Mouse (Mus musculus) adrenal gland, postnatal 36 days (tissue): ENCODE results near the gene Lrrtm3. TPM values are rescaled to one million over a fixed set of nuclear protein-coding genes. Genes with fewer than 3 reads are reported as not detected.

Experiments
- DNase-seq, 2 experiments: peaks; one replicate each; pipeline ENCODE4 v3.0.0; 2021; ENCODE audit warnings: mixed read lengths in 1 of 2
- long read RNA-seq, 2 experiments: library from polyadenylated mRNA; stranded (forward); transcript quantifications; one replicate each; pipeline ENCODE4 v2.0.0; 2021; ENCODE audit warnings: borderline sequencing depth in 2 of 2
- total RNA-seq, 2 experiments: library from RNA; stranded (reverse); gene quantifications; 2 replicates each; pipeline ENCODE4 v1.2.3; 2021

Lrrtm3 gene
- total RNA-seq: under 1 TPM; 0.50 to 0.69 TPM
- long read RNA-seq, experiment 1: 0 reads
- long read RNA-seq, experiment 2, partial matches to known transcripts: 0 of 1 reads
- long read RNA-seq, experiment 2, other reads (novel, unspliced or antisense): 0 of 1 reads

- peak; percentile 53 to 60 for DNase-seq
These were observed at the start of gene Lrrtm3 for GRCm38 (mm10) chr10:64089680-64090460. TSS of gene Lrrtm3 (minus strand) at chr10:64090277.

DNA sequence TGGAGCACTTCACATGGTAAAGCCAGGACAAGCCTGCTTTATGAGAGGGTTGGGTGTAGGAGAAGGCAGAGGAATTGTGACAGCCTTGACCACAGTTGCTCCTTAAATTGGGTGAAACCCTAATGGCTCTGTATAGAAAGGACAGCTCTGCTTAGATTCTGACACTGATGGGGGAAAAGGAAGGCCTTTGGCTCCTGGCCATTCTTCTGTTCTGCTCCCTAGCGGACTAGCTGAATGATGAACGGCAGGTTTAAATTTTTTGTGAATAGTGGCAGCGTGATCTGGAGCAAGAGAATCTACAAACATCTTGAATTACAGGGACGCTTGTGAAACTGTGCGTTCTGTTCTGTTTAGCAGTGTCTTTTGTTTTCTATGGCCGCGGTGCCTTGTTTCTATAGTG lies 45.4 kb upstream of the Lrrtm3 start:
- DNase-seq: no peak

DNA sequence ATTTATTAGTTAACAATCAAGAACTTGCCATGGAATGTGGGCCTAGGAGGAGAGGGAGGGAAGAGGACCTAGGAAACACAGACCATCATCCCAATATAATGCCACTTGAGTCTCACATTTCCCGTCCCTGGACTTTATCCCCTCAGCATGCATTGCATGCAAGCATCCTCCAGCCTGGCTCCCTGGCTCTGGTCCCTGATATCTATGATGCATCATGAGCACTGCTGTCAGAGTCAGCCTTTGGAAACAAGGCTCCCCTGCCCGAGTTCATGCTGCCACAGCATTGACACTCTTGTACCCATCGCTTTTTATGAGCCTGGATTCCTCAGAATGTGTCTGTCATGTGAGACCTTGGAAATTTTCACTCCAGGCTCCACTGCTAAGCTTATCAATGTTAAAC lies 43.4 kb upstream of the Lrrtm3 start:
- no peak for DNase-seq

DNA sequence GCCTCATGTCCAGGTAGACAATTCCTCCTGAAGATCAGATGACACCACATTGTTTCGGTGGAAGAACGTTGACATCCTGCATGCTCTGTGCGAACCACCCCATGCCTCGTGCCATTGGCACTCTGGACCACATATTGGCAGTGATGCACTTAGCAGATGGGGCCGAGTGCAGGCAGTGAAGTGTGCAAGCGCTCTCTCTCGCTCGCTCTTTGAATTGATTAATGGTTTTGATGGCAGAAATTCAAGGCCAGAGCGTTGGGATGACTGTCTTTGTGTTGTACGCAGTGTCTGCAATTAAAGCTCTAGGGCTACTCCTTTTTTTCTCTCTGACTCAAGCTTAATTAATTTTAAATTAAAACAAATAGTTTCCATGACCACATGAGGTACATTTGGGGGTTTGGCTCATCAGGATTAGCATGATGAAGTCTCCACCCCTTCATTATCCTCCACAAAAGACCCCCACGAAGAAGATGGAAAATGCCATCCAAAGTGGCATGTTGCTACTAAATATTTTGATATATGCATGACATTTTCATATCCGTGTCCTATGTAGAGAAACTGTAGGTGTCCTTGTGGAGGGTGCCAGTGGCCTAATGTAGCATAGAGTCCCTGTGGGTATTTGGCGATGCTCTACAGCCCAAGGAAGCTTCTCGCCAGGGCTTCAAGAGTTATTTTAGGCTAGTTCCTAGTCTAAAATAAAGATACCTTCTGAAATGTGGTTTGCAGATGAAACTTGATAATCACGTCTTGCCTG lies 40.5 kb upstream of the Lrrtm3 start:
- DNase-seq: peak in 1 of 2 experiments; percentile 1

- no peak for DNase-seq
These were observed 28.8 kb upstream of the Lrrtm3 start for GRCm38 (mm10) chr10:64118833-64119232.

DNA sequence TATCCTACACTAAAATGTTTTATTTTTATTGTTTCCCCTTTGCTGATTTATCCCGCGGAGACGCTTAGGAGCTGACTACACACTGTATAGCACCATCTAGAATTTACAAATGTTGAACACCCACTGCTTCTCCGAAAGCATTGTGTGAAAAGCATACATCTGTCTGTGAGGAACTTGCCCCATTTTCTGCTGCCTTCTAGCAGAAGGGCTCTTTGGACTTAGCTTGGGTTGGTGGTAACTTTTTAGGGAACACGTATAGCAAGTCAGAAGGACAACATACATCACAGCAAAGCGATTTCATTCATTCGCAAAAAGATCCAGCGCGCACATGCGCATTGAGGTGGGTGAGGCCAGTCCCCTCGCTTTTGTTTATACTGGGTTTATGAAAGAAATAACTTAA lies 25.2 kb upstream of the Lrrtm3 start:
- no peak for DNase-seq

DNA sequence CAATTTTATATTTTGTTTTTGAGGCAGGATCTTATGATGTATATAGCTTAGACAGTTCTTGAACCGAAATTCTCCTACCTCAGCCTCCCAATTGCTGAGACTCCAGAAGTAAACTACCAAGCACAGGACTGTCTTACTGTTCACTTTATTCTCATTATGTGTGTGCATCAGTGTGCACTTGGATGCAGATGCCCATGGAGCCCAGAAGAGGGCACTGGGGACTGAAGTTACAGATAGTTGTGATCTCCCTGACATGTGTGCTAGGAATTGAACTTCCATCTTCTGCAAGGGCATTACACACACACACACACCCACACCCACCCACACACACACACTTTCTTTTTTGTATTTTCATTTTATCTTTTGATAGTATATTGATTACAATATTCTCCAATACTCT lies 6.5 kb upstream of the Lrrtm3 start:
- no peak for DNase-seq

DNA sequence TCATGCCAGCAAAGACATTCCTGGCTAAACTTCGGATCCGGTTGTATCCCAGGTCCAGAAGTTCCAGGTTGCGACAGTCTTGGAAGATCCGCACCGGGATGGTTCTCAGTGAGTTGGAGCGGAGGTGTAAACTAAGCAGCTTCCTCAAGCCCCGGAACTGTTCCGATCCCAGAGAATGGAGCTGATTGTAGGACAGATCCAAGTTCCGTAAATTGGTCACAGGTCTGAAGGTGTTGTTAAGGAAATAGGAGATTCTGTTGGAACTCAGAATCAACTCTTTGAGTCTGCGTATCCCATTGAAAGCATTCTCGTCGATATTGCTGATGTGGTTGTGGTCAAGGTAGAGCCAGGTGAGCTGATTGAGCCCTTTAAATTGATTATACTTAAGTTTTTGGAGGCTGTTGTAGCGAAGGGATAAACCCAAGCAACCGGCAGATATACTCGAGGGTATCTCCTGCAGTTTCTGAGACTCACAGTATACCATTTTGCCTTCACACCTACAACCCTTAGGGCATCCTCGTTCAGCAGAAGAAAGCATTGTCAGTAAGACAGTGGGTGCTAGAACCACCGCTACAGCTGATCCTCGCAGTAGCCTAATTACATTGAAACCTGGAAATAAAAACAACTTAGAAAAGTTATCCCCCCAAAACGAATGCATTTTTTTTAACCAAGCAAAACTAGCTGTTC lies 1.2 kb downstream of the Lrrtm3 start:
- DNase-seq: no peak

- DNase-seq: no peak
These were observed 1.9 kb downstream of the Lrrtm3 start for GRCm38 (mm10) chr10:64087936-64088773.

DNA sequence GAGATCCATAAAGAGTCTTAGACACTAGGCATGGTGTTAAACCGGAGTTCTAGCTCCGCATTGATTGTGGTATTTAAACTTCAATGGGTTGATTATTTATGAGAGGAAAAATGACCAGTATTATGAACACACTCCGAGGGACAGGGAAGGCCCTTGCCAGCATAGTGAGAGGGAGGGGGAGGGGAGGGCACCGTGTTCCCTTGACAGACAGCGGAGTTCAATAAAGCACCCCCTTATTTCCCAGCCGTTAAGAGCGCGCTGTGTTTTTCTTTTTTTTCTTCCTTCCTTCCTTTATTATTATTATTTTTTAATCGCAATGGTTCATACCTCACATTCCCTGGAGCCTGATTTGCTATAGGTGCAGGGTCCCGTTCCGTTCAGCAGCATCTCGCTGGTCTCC lies 2.6 kb downstream of the Lrrtm3 start:
- peak in 1 of 2 experiments; percentile 11 for DNase-seq

DNA sequence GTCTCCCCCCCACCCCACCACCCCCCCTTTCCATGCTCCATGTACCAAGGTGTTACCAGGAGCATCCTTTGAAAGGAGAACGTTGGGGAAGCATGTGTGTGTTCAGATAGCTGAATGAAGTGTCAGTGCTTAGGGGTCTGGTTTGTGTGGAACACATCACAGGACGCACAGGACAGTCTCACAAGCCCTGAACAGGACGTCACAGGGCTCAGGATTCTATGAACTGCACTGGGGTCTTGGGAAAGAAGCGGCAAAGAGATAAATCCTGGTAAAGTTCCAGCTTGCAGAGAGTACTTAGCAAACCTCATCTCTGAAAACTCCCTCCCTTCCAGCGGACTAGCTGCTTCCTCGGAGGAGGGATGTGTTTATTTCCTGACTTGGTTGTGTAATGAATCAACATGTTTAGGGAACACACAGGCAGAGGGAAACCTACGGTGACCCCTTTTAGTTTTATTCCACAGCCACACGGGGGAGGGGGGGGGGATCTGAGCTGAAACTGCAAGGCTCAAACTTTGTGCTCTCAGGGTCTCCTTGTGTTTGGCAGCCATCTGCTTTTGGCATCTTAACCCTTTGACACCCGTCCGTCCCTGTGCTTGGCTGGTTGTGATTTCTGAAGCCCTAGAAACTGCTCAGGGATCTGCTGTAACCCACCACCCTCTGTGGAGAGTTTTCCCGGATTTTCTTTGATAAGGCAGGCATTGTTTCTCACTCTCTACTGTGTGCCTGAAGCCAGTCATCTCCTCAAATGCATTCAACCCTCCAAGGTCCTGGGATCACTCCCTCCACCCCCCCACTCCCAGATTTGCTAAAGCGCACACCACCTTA lies 3.3 kb downstream of the Lrrtm3 start:
- DNase-seq: no peak

- DNase-seq: no peak
These were observed 3.9 kb downstream of the Lrrtm3 start for GRCm38 (mm10) chr10:64086183-64086566.

GRCm38 (mm10) chr10:64084465-64084864 lies 5.6 kb downstream of the Lrrtm3 start:
- DNase-seq: peak in 1 of 2 experiments; percentile 7

DNA sequence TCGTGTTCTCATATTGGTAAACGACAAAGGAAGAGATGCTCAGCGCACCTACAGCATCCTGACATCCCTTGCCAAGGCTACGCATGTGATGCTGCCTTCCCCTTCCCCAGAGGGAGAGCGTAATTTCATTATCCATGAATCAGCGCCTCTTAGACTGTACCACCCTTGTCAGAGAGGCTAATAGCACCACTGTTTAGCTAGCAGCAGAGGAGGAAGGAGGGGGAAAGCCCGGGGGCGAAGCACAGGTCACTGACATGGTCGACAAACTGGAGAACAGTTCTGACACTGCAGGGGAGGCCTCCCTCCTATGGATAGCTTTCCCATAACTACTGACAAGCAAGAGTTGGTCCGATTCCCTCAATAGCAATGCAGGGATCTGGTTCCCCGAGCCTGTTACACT lies 6.3 kb downstream of the Lrrtm3 start:
- DNase-seq: no peak

- DNase-seq: no peak
These were observed 7.7 kb downstream of the Lrrtm3 start for GRCm38 (mm10) chr10:64082345-64082744.

- peak; percentile 30 to 35 for DNase-seq
These were observed 13.5 kb downstream of the Lrrtm3 start for GRCm38 (mm10) chr10:64076410-64077052.

DNA sequence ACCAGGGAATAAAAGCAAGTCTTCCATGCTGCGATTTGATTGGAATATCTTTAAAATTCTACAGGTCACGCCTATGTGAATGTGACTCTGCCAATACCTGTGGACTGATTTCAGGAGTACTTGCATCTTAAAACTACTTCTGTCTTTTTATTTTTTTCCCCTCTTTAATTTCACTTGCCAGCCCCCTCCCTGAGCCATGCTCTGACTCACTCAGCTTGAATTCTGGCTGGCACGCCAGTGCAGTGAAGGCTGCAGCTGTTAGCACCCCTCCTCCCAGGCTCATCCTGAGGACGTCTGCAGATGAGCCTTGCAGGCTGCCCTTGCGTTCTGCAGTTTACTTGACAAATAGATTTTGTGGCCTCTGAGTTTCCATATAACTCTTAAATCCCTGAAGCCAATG lies 14.1 kb downstream of the Lrrtm3 start:
- peak; percentile 79 for DNase-seq

DNA sequence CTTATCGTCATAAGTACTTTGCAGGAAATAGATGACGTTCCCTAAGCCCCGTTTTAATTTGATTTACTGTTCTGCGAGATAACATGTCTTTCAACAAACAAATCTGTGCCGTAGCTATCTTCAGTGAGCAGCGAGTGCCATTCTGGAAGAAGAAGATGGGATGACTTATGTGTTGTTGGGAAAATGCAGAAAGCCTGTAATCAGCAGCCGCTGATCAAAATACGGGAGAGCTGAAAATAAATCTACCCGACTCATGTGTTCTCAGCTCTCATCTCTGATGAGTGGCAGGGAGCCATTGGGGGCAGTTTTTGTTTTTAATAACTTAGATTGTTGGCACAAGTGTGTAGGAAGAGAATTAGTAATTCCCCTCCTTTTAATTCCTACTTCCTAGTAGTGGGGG lies 26.4 kb downstream of the Lrrtm3 start:
- no peak for DNase-seq

GRCm38 (mm10) chr10:64049946-64050345 lies 40.1 kb downstream of the Lrrtm3 start:
- DNase-seq: no peak

DNA sequence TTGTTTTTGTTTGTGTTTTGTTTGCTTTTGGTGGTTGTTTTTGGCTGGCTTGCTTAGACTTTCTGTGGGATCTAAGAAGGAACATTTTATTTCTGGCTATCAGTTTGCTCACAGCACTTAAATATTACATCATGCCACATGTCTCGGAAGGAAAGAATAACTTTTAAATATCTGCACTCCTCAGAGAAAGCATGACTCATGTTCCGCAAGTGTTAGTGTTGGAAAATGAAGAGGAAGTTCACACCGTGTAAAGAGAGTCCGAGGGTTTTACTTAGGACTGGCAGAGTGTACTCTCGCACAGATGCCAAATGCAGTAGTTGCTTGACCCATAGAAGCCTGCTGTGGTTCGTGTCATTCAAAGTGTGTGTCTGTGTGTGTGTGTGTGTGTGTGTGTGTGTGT lies 40.9 kb downstream of the Lrrtm3 start:
- DNase-seq: no peak
